ENCODE assay signal across 8 mouse cellular contexts in genomic region chr10:85916498-85917309, GRCm38 (mm10). TPM values are rescaled to one million over a fixed set of nuclear protein-coding genes. Genes with fewer than 3 reads are reported as not detected.
A peak's percentile ranks its signal among the peaks of the same experiment; 100 is the strongest.
DNase-seq lines count a peak whose midpoint lies in the region; ATAC-seq and TF ChIP-seq lines count a peak whose summit lies in the region.

TSS of gene Prdm4 (minus strand) at chr10:85917142.

- no peaks in the 10 kb centered on the region for H3K9me3 ChIP-seq in hindbrain, postnatal 0 days (ENCODE audit: low read length)

- peaks cover 20% of the 10 kb centered on the region; the same call in 1 of the 2 replicates for H3K36me3 ChIP-seq in hindbrain, postnatal 0 days (ENCODE audit: insufficient read depth, low read length)

- peaks cover 11% of the 10 kb centered on the region; the same call in 1 of the 2 replicates for H3K4me1 ChIP-seq in hindbrain, postnatal 0 days (ENCODE audit: insufficient read depth, low read length)

- no peaks in the 10 kb centered on the region for H3K27me3 ChIP-seq in hindbrain, postnatal 0 days (ENCODE audit: insufficient read depth, low read length)

- peak within 1 kb of the TSS; percentile 83 for H3K9ac ChIP-seq in hindbrain, postnatal 0 days (replicated peaks; ENCODE audit: low read length)

- H3K4me2 ChIP-seq in hindbrain, postnatal 0 days (ENCODE audit: low read depth, low read length): peak within 1 kb of the TSS; percentile 78

- ATAC-seq in common myeloid progenitor, adult 5-6 weeks (replicated peaks; ENCODE audit: low read depth, poor library complexity, severe bottlenecking): peak; percentile 99
- ATAC-seq in hindbrain, postnatal 0 days: peak; percentile 100
- ATAC-seq in megakaryocyte, adult 5-6 weeks (ENCODE audit: poor library complexity, severe bottlenecking): peak; percentile 99

- H3K4me3 ChIP-seq in gastrocnemius, adult 2 months: peak within 1 kb of the TSS; percentile 81
- H3K4me3 ChIP-seq in hindbrain, postnatal 0 days (ENCODE audit: low read length): peak within 1 kb of the TSS; percentile 93
- peak within 1 kb of the TSS; percentile 96 for H3K4me3 ChIP-seq in left cerebral cortex, adult 2 months

- WGBS in hindbrain, postnatal 0 days: under 1% methylated on average over 74 of the region's 90 CpGs

- intact Hi-C loops in gastrocnemius, adult 2 months (cut with DNase I): loop anchor here (5.0 kb wide), 1 partner anchor 41 kb away; the partner anchor contains the start of gene Rtcb
- intact Hi-C loops in left cerebral cortex, adult 2 months (cut with DNase I): no loop called here

- DNase-seq in ZHBTc4 (ENCODE audit: low read depth, low spot score): peak; percentile 99
- peak; percentile 99 for DNase-seq in gastrocnemius, adult 2 months
- peak; percentile 99 for DNase-seq in hindbrain, postnatal 0 days (ENCODE audit: low spot score)
- peak; percentile 94 to 98 for DNase-seq in left cerebral cortex, adult 2 months (ENCODE audit: extremely low spot score in 1 of 2, low spot score in 2 of 2)
- DNase-seq in right cerebral cortex, adult 2 months (ENCODE audit: low spot score in 2 of 2): peak; percentile 98
- peak; percentile 97 for DNase-seq in urinary bladder, postnatal 14 days (ENCODE audit: low spot score)

- TF ChIP-seq CTCF in gastrocnemius, adult 2 months (IDR thresholded peaks at IDR 0.05): peak; percentile 53
- peak; percentile 52 for TF ChIP-seq CTCF in hindbrain, postnatal 0 days (IDR thresholded peaks at IDR 0.05; ENCODE audit: low read depth)
- TF ChIP-seq CTCF in left cerebral cortex, adult 2 months (IDR thresholded peaks at IDR 0.05): peak; percentile 25

- H3K27ac ChIP-seq in gastrocnemius, adult 2 months: peak within 1 kb of the TSS; percentile 90
- H3K27ac ChIP-seq in hindbrain, postnatal 0 days: peak within 1 kb of the TSS; percentile 87
- peak within 1 kb of the TSS; percentile 85 for H3K27ac ChIP-seq in left cerebral cortex, adult 2 months

RNA-seq across cellular contexts. Expression of gene Prdm4, which starts in this region (rescaled TPM):
- total RNA-seq in common myeloid progenitor, adult 5-6 weeks (2017): 32.5 and 37.2 TPM in 2 replicates
- total RNA-seq in gastrocnemius, adult 2 months (2021): 10 to 100 TPM; 15.0 to 19.9 TPM
- 52.8 and 56.8 TPM in 2 replicates for total RNA-seq in hindbrain, postnatal 0 days (2014; rRNA removed)
- 11.7 and 11.8 TPM in 2 replicates for polyA plus RNA-seq in hindbrain, postnatal 0 days (2015; fragmentation: Nextera tagmentation; extraction: Ambion mirVana)
- 10 to 100 TPM; 26.4 to 30.8 TPM for total RNA-seq in left cerebral cortex, adult 2 months (2021)
- total RNA-seq in megakaryocyte, adult 5-6 weeks (2015): 19.7 and 19.8 TPM in 2 replicates
- 22.5 and 24.2 TPM in 2 replicates for total RNA-seq in megakaryocyte, adult 5-6 weeks (2017)

Comparison
In these comparisons a context has a peak if more than half of its experiments do, and no peak if none do; other contexts are left out.
1. Peak in every context shown above with its lines: DNase-seq, ATAC-seq, H3K4me3 ChIP-seq and H3K27ac ChIP-seq.